Mouse (Mus musculus) lung, embryonic 14.5 days (tissue): ENCODE measurements around the gene Mrtfa. TPM values are rescaled to one million over a fixed set of nuclear protein-coding genes. Genes with fewer than 3 reads are reported as not detected.

Experiments
- ATAC-seq: fragments of 200-750 bp; cut with Nextera tagmentation; 2 replicates; pipeline ENCODE4 v1.8.0; 2017; ENCODE audit warnings: mild to moderate bottlenecking, moderate TSS enrichment, moderate library complexity; ENCODE audit not compliant: insufficient read depth
- DNase-seq: peaks from one replicate; pipeline ENCODE4 v3.0.0-alpha.2; 2015
- H3K27ac ChIP-seq: fragments of 300-500 bp; sonication (generic); 2 replicates; pipeline ENCODE4 v1.5.1; 2014; ENCODE audit warnings: low read depth, mild to moderate bottlenecking, moderate library complexity
- H3K27me3 ChIP-seq: fragments of 300-500 bp; sonication (generic); 2 replicates; pipeline ENCODE4 v1.6.1; 2014; ENCODE audit warnings: low read length, control low read depth; ENCODE audit not compliant: insufficient read depth
- H3K36me3 ChIP-seq: fragments of 300-500 bp; sonication (generic); 2 replicates; pipeline ENCODE4 v1.6.1; 2014; ENCODE audit warnings: control low read depth; ENCODE audit not compliant: insufficient read depth
- H3K4me1 ChIP-seq: fragments of 300-500 bp; sonication (generic); 2 replicates; pipeline ENCODE4 v1.6.1; 2014; ENCODE audit warnings: antibody characterized with exemption, control low read depth; ENCODE audit not compliant: insufficient read depth
- H3K4me2 ChIP-seq: fragments of 300-500 bp; sonication (generic); 2 replicates; pipeline ENCODE4 v1.6.1; 2014; ENCODE audit warnings: mild to moderate bottlenecking
- H3K4me3 ChIP-seq: fragments of 300-500 bp; sonication (generic); 2 replicates; pipeline ENCODE4 v1.5.1; 2014; ENCODE audit warnings: low read depth, low read length
- H3K9ac ChIP-seq: fragments of 300-500 bp; sonication (generic); 2 replicates; pipeline ENCODE4 v1.6.1; 2014
- H3K9me3 ChIP-seq: fragments of 300-500 bp; sonication (generic); 2 replicates; pipeline ENCODE4 v1.6.1; 2016; ENCODE audit warnings: low read depth, low read length, control low read depth
- CTCF ChIP-seq: IDR thresholded peaks from 2 replicates; pipeline ENCODE4 v1.5.1; 2016; ENCODE audit warnings: antibody characterized with exemption, low read depth
- WGBS: fragments of 180-500 bp; shearing (Covaris S2); extraction: QIAGEN DNeasy Blood & Tissue Kit; methylation state at CpG from one replicate; pipeline ENCODE4 v1.1.7; 2014; 5-methylcytosine and 5-hydroxymethylcytosine counted together
- polyA plus RNA-seq: library from polyadenylated mRNA; unstranded; fragments of >200 nt; fragmentation: Nextera tagmentation; extraction: Ambion mirVana; gene quantifications from 2 replicates; pipeline ENCODE4 v1.2.1, GENCODE M21; 2014

The Mrtfa gene
- polyA plus RNA-seq, 1 experiment from 2014 or later = 28.9 TPM

DNA sequence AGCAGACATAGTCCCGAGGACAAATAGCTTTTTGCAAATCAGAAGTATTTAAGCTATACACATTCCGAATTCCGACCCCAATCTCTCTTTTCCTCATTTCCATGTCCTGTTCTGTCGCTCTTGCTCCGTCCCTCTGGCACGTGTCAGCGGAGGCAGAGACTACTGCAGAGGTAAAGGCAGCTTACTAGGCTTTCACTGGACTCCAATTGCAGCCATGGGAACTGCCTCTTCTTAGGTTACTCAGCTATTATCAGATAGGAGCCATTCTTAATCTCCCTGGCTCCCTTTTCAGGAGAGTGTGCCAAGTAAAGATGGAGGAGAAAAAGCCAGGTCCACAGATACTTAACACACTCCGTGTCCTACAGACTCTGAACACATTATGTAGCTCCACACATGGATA is 18.3 kb downstream of the Mrtfa start:
- WGBS = 88% methylated on average over 8 of the region's 8 CpGs
- Histone ChIP-seq H3K27me3 (no peaks in the 10 kb centered on the region), H3K9ac (no peak overlapping the region), H3K27ac (no peak overlapping the region), H3K4me2 (no peak overlapping the region), H3K4me3 (no peak overlapping the region), H3K9me3 (no peaks in the 10 kb centered on the region), H3K4me1 (no peaks in the 10 kb centered on the region), H3K36me3 (no peaks in the 10 kb centered on the region)
- TF ChIP-seq CTCF = no peak
- DNase-seq (no peak), ATAC-seq (no peak)

DNA sequence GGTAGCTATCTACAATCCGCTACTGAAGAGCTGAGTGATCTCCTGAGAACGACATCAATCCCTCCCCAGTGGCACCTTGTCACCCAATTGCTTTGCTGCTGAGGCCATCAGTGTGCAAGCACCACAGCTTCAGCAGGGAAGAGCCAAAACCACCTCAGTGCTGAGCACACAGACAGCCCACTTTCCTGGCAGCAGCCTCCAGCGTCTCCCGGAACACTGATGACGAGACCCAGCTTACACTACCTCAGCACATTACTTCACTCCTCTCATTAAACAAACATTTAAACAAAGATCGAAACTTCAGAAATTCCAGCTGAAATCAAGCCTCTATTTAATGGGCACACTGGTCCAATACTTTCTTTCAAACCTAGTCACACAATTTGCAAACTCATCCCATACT is 21.8 kb downstream of the Mrtfa start:
- ATAC-seq (no peak; the same call in 1 of the 2 replicates), DNase-seq (peak; percentile 22)
- WGBS = 22% methylated on average over 6 of the region's 6 CpGs
- no peak for TF ChIP-seq CTCF
- Histone ChIP-seq H3K27ac (peak overlapping the region; percentile 63), H3K36me3 (no peaks in the 10 kb centered on the region), H3K4me1 (no peaks in the 10 kb centered on the region), H3K4me3 (no peak overlapping the region), H3K9ac (no peak overlapping the region), H3K27me3 (no peaks in the 10 kb centered on the region), H3K4me2 (no peak overlapping the region), H3K9me3 (no peaks in the 10 kb centered on the region)

DNA sequence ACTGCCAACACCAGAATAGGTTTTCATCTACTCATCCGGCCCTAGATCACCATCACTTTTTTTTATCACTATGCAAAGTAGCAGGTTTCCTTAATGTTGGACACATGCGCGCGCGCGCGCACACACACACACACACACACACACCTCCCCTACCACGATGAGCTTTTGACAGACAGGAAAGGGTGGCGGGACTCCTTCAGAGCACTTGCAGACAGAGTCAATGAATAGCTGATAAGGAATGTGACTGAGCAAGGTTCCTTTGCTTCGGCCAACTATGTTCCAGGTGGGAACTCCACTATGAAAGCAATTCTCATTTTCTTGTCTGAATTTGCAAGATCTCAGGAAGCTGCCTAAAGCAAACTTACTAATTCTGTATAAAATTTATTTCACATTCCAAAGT is 22.7 kb downstream of the Mrtfa start:
- H3K4me2 ChIP-seq = 0 out of 2 replicates have a peak overlapping the region, but pooled peaks have one; percentile 18
- DNase-seq (peak; percentile 48), ATAC-seq (no peak)
- no peaks in the 10 kb centered on the region for H3K4me1 ChIP-seq
- 0 out of 2 replicates have a peak overlapping the region, but pooled peaks have one; percentile 63 for H3K27ac ChIP-seq
- H3K9ac ChIP-seq = no peak overlapping the region
- no peak for TF ChIP-seq CTCF
- WGBS = 64% methylated on average over 10 of the region's 10 CpGs
- no peaks in the 10 kb centered on the region for H3K36me3 ChIP-seq
- H3K9me3 ChIP-seq = no peaks in the 10 kb centered on the region
- H3K4me3 ChIP-seq = no peak overlapping the region
- H3K27me3 ChIP-seq = no peaks in the 10 kb centered on the region

DNA sequence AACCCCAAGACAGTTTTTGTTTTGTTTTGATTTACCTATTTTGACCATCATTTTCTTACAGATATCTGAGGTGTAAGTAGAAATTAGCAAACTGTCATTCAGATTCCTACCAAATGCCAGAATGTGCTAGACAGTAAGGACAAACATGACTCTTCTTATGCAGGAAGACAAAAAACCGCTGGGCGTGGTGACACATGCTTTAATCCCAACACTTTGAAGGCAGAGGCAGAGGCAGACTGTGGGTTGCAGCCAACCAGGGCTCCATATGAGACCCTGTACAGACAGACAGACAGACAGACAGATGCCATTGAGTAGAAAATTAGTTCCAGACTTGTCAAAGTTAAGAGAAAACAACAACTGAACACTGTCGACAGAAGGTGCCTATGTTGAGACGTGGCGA is 24.3 kb downstream of the Mrtfa start:
- 90% methylated on average over 5 of the region's 5 CpGs for WGBS

DNA sequence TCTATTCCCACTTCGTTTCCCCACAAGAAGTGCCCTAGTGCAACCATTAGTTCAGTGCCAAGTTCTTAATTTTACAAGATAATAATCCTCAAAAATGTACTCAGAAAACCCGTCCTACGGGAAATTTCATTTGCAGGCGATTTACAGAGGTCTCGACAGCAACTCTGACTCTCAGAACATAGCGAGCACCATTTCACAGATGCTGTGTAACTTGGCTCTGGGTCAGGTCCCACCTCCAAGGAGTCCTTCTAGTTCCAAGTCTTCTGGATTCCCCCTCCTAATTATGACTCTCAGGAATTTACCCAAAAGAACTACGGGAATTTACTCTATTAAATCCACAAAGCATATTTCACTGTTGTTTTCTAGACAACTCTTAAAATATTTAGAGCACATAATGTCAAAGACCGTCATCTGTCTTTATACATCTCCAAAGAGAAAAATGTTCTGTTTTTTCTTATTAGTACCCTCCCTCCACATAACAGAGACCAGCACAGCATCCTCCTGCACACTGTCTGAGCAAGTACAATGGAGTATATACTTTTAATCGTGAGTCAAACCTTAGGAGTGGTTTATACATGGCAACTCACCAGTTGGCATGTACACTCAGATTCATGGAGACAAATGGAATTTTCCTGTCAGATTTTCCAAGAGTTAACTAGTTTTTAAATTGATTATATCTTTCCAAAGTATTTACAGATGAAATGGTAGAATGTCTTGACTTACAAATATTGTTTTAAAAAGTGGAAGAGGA is 25.8 kb downstream of the Mrtfa start:
- H3K4me3 ChIP-seq = no peak overlapping the region
- WGBS = 59% methylated on average over 9 of the region's 9 CpGs
- H3K9me3 ChIP-seq = no peaks in the 10 kb centered on the region
- H3K27ac ChIP-seq = peak overlapping the region; percentile 30
- TF ChIP-seq CTCF = no peak
- H3K9ac ChIP-seq = no peak overlapping the region
- no peaks in the 10 kb centered on the region for H3K27me3 ChIP-seq
- no peak overlapping the region for H3K4me2 ChIP-seq
- peaks cover 3% of the 10 kb centered on the region; the same call in 1 of the 2 replicates for H3K4me1 ChIP-seq
- H3K36me3 ChIP-seq = no peaks in the 10 kb centered on the region
- DNase-seq (peak; percentile 63), ATAC-seq (no peak)

More for the DNA sequence above, 24.3 kb downstream of the Mrtfa start:
- Histone ChIP-seq H3K27me3 (no peaks in the 10 kb centered on the region), H3K27ac (no peak overlapping the region), H3K36me3 (no peaks in the 10 kb centered on the region), H3K4me1 (peaks cover 3% of the 10 kb centered on the region; the same call in 1 of the 2 replicates), H3K9me3 (no peaks in the 10 kb centered on the region), H3K9ac (no peak overlapping the region), H3K4me2 (no peak overlapping the region), H3K4me3 (no peak overlapping the region)
- ATAC-seq = no peak
- TF ChIP-seq CTCF = no peak
- no peak for DNase-seq

DNA sequence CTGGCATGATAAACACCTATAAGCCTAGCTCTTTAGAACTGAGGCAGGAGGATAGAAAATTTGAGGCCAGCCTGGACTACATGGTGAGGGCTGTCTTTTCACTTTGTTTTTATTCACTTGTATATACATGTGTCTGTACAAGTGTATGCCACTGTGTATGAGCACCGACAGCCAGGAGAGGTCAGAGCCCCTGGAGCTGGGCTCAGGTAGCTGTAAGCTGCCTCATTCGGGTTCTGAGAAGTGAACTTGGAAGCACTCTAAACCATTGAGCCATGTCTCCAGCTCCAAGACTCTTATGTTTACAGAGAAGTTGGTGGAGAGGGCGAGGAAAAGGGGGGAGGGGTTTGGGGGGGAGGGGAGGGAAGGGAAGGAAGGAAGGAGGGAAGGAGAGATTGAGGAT is 29.0 kb downstream of the Mrtfa start:
- Histone ChIP-seq H3K4me3 (no peak overlapping the region), H3K36me3 (no peaks in the 10 kb centered on the region), H3K27ac (no peak overlapping the region), H3K9me3 (no peaks in the 10 kb centered on the region), H3K4me1 (peaks cover 3% of the 10 kb centered on the region; the same call in 1 of the 2 replicates), H3K27me3 (no peaks in the 10 kb centered on the region), H3K9ac (no peak overlapping the region), H3K4me2 (no peak overlapping the region)
- no peak for TF ChIP-seq CTCF
- no peak for ATAC-seq
- DNase-seq = no peak
- WGBS = 22% methylated on average over 3 of the region's 3 CpGs

DNA sequence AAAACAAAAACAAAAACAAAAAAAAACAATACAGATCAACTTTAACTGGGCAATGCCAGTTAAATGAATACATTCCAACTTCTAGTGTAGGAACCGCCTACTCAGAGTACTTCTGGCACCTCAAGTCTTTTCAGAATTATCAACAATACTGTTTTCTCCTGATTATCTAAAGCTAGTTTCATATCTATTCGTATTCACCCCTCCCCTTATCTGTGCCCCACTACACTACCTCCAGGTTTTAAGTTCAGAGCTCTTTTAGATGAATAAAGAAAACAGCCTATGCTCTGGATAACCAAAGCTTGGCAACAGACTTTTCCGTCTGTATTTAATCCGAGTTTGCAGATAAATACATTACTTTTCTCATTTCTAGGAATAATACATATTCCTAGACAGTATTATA is 29.9 kb downstream of the Mrtfa start:
- 72% methylated on average over 4 of the region's 4 CpGs for WGBS
- Histone ChIP-seq H3K27ac (no peak overlapping the region), H3K4me1 (peaks cover 3% of the 10 kb centered on the region; the same call in 1 of the 2 replicates), H3K4me3 (no peak overlapping the region), H3K36me3 (no peaks in the 10 kb centered on the region), H3K9ac (no peak overlapping the region), H3K4me2 (no peak overlapping the region), H3K27me3 (no peaks in the 10 kb centered on the region), H3K9me3 (no peaks in the 10 kb centered on the region)
- ATAC-seq (no peak), DNase-seq (no peak)
- no peak for TF ChIP-seq CTCF
